Mouse (Mus musculus) heart, embryonic 13.5 days (tissue): Measurements from ENCODE around the gene Pfkfb4. TPM values are rescaled to one million over a fixed set of nuclear protein-coding genes. Genes with fewer than 3 reads are reported as not detected.

Source experiments
- ATAC-seq: fragments of 200-750 bp; cut with Nextera tagmentation; 2 replicates; pipeline ENCODE4 v1.8.0; 2017; ENCODE audit warnings: moderate TSS enrichment; ENCODE audit not compliant: insufficient number of reproducible peaks, low FRiP score, low TSS enrichment; ENCODE audit errors: extremely low read depth
- H3K27ac ChIP-seq: fragments of 300-500 bp; sonication (generic); replicated peaks from 2 replicates; pipeline ENCODE4 v1.5.1; 2015; ENCODE audit warnings: moderate library complexity, mild to moderate bottlenecking, inconsistent platforms
- H3K27me3 ChIP-seq: fragments of 300-500 bp; sonication (generic); replicated peaks from 2 replicates; pipeline ENCODE4 v1.6.1; 2015; ENCODE audit warnings: mild to moderate bottlenecking, inconsistent platforms
- H3K36me3 ChIP-seq: fragments of 300-500 bp; sonication (generic); 2 replicates; pipeline ENCODE4 v1.6.1; 2015; ENCODE audit warnings: mild to moderate bottlenecking, inconsistent platforms
- H3K4me1 ChIP-seq: fragments of 300-500 bp; sonication (generic); 2 replicates; pipeline ENCODE4 v1.6.1; 2015; ENCODE audit warnings: inconsistent platforms
- H3K4me2 ChIP-seq: fragments of 300-500 bp; sonication (generic); 2 replicates; pipeline ENCODE4 v1.6.1; 2015; ENCODE audit warnings: inconsistent platforms, mild to moderate bottlenecking, moderate library complexity
- H3K4me3 ChIP-seq: fragments of 300-500 bp; sonication (generic); 2 replicates; pipeline ENCODE4 v1.5.1; 2015; ENCODE audit warnings: moderate library complexity, mild to moderate bottlenecking, inconsistent platforms
- H3K9ac ChIP-seq: fragments of 300-500 bp; sonication (generic); 2 replicates; pipeline ENCODE4 v1.6.1; 2015; ENCODE audit warnings: inconsistent platforms, mild to moderate bottlenecking, moderate library complexity
- H3K9me3 ChIP-seq: fragments of 300-500 bp; sonication (generic); 2 replicates; pipeline ENCODE4 v1.6.1; 2016; ENCODE audit warnings: inconsistent platforms
- WGBS: fragments of 180-500 bp; shearing (Covaris S2); methylation state at CpG from one replicate; pipeline ENCODE4 v1.1.7; 2015; ENCODE audit warnings: mixed read lengths; 5-methylcytosine and 5-hydroxymethylcytosine counted together
- polyA plus RNA-seq: library from polyadenylated mRNA; unstranded; fragments of >200 nt; fragmentation: Nextera tagmentation; extraction: Ambion mirVana; gene quantifications from 2 replicates; pipeline ENCODE4 v1.2.1, GENCODE M21; 2015

Gene Pfkfb4
- polyA plus RNA-seq, 1 experiment from 2014 or later: 2.9 TPM

GRCm38 (mm10) chr9:108998287-108999166, 6.9 kb downstream of the Pfkfb4 start:
- H3K9ac ChIP-seq: no peak overlapping the region
- peaks cover 6% of the 10 kb centered on the region; the same call in 1 of the 2 replicates for H3K4me1 ChIP-seq
- no peaks in the 10 kb centered on the region for H3K36me3 ChIP-seq
- no peaks in the 10 kb centered on the region for H3K27me3 ChIP-seq
- 72% methylated on average over 19 of the region's 19 CpGs for WGBS
- H3K9me3 ChIP-seq: no peaks in the 10 kb centered on the region
- ATAC-seq: no peak
- H3K4me3 ChIP-seq: no peak overlapping the region
- no peak overlapping the region for H3K27ac ChIP-seq
- H3K4me2 ChIP-seq: no peak overlapping the region

GRCm38 (mm10) chr9:108999167-108999526, 7.6 kb downstream of the Pfkfb4 start:
- WGBS: 68% methylated on average over 4 of the region's 4 CpGs
- H3K4me1 ChIP-seq: peaks cover 6% of the 10 kb centered on the region; the same call in 1 of the 2 replicates
- no peak overlapping the region for H3K4me2 ChIP-seq
- ATAC-seq: no peak
- H3K27ac ChIP-seq: no peak overlapping the region
- H3K9ac ChIP-seq: no peak overlapping the region
- H3K4me3 ChIP-seq: no peak overlapping the region
- no peaks in the 10 kb centered on the region for H3K36me3 ChIP-seq
- no peaks in the 10 kb centered on the region for H3K27me3 ChIP-seq
- no peaks in the 10 kb centered on the region for H3K9me3 ChIP-seq

- WGBS: 10% methylated on average over 3 of the region's 3 CpGs
- Histone ChIP-seq H3K27ac (no peak overlapping the region), H3K9ac (no peak overlapping the region), H3K4me2 (no peak overlapping the region), H3K4me1 (peaks cover 4% of the 10 kb centered on the region; the same call in 1 of the 2 replicates), H3K4me3 (no peak overlapping the region), H3K9me3 (no peaks in the 10 kb centered on the region), H3K36me3 (no peaks in the 10 kb centered on the region), H3K27me3 (no peaks in the 10 kb centered on the region)
- no peak for ATAC-seq
Observed at GRCm38 (mm10) chr9:109000726-109001125, 9.1 kb downstream of the Pfkfb4 start.

GRCm38 (mm10) chr9:109003201-109003600, 11.6 kb downstream of the Pfkfb4 start:
- H3K9ac ChIP-seq: no peak overlapping the region
- no peaks in the 10 kb centered on the region for H3K27me3 ChIP-seq
- WGBS: 48% methylated on average over 2 of the region's 2 CpGs
- ATAC-seq: no peak
- H3K9me3 ChIP-seq: no peaks in the 10 kb centered on the region
- no peak overlapping the region for H3K27ac ChIP-seq
- no peak overlapping the region for H3K4me2 ChIP-seq
- H3K4me3 ChIP-seq: no peak overlapping the region
- no peaks in the 10 kb centered on the region for H3K36me3 ChIP-seq
- peaks cover 15% of the 10 kb centered on the region; the same call in 1 of the 2 replicates for H3K4me1 ChIP-seq

DNA sequence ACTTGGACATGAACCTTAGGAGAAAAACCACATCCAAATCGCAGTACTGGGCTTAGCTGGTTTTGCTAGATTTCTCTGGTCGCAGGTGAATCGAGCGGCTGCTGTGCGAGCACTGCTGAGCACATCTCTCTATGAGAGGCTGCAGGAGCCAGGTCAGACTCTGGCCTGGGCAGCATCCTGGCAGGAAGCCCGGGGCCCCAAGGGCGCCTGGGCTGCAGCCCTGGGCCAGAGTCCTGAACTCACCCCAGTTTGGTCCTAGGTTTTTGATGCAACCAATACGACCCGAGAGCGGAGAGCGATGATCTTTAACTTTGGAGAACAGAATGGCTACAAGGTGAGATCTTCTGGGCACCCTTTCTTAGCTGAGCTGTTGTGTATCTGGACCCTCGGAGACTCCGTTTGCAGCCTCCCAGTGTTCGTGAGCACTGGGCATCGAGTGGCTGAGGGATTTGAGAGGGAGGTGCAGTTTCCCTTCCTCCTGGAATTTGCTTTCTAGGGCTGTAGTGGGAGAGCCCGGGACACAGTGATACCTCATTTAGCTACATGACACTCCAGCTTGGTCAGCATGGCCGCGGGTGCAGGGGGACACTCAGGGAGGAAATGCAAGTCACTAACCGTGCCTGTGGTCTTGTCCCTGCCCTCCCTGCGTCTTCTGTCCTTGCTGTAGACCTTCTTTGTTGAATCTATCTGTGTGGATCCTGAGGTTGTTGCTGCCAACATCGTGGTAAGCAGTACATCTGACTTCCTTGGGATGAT, 15.6 kb downstream of the Pfkfb4 start:
- WGBS: 59% methylated on average over 21 of the region's 21 CpGs
- Histone ChIP-seq H3K27me3 (no peaks in the 10 kb centered on the region), H3K4me1 (peaks cover 28% of the 10 kb centered on the region), H3K27ac (no peak overlapping the region), H3K9ac (0 out of 2 replicates have a peak overlapping the region, but pooled peaks have one; percentile 5), H3K4me2 (no peak overlapping the region), H3K9me3 (no peaks in the 10 kb centered on the region), H3K4me3 (no peak overlapping the region), H3K36me3 (peaks cover 6% of the 10 kb centered on the region; the same call in 1 of the 2 replicates)
- ATAC-seq: no peak

DNA sequence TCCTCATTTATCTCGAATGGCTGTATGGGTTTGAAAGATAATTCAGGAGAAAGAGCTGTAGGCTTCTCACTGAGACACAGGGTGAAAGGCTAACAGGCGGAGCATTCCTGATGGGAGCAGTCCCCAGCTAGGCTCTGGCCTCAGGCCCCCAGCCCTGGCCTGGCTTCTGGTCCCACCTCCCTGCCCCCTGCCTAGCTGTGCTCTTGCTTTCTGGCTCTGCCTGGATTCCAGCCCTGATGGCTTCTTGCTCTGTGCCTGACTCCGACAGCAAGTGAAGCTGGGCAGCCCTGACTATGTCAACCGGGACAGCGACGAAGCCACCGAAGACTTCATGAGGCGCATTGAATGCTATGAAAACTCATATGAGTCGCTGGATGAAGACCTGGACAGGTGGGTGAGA, 16.5 kb downstream of the Pfkfb4 start:
- Histone ChIP-seq H3K9ac (no peak overlapping the region), H3K9me3 (no peaks in the 10 kb centered on the region), H3K27ac (no peak overlapping the region), H3K4me1 (peaks cover 28% of the 10 kb centered on the region), H3K4me2 (no peak overlapping the region), H3K4me3 (no peak overlapping the region), H3K36me3 (peaks cover 6% of the 10 kb centered on the region; the same call in 1 of the 2 replicates), H3K27me3 (no peaks in the 10 kb centered on the region)
- WGBS: 76% methylated on average over 9 of the region's 9 CpGs
- no peak for ATAC-seq

GRCm38 (mm10) chr9:109008994-109009635, 17.5 kb downstream of the Pfkfb4 start:
- Histone ChIP-seq H3K9me3 (no peaks in the 10 kb centered on the region), H3K4me3 (no peak overlapping the region), H3K9ac (0 out of 2 replicates have a peak overlapping the region, but pooled peaks have one; percentile 33), H3K36me3 (peaks cover 6% of the 10 kb centered on the region; the same call in 1 of the 2 replicates), H3K4me1 (peaks cover 28% of the 10 kb centered on the region), H3K27me3 (no peaks in the 10 kb centered on the region), H3K27ac (no peak overlapping the region), H3K4me2 (peak overlapping the region; percentile 53)
- no peak for ATAC-seq
- 58% methylated on average over 10 of the region's 10 CpGs for WGBS

GRCm38 (mm10) chr9:109009636-109010315, 18.2 kb downstream of the Pfkfb4 start:
- Histone ChIP-seq H3K27ac (no peak overlapping the region), H3K9me3 (no peaks in the 10 kb centered on the region), H3K27me3 (no peaks in the 10 kb centered on the region), H3K36me3 (peaks cover 6% of the 10 kb centered on the region; the same call in 1 of the 2 replicates), H3K9ac (peak overlapping the region; percentile 63; the same call in 1 of the 2 replicates), H3K4me3 (no peak overlapping the region), H3K4me2 (peak overlapping the region; percentile 53), H3K4me1 (peaks cover 28% of the 10 kb centered on the region)
- ATAC-seq: no peak
- 34% methylated on average over 17 of the region's 17 CpGs for WGBS

GRCm38 (mm10) chr9:109010316-109010690, 18.7 kb downstream of the Pfkfb4 start:
- Histone ChIP-seq H3K9ac (no peak overlapping the region), H3K4me1 (peaks cover 30% of the 10 kb centered on the region), H3K4me2 (no peak overlapping the region; the same call in 1 of the 2 replicates), H3K36me3 (peaks cover 6% of the 10 kb centered on the region; the same call in 1 of the 2 replicates), H3K27me3 (no peaks in the 10 kb centered on the region), H3K4me3 (no peak overlapping the region), H3K9me3 (no peaks in the 10 kb centered on the region), H3K27ac (no peak overlapping the region)
- 66% methylated on average over 14 of the region's 14 CpGs for WGBS
- no peak for ATAC-seq

GRCm38 (mm10) chr9:109015397-109015796, 23.8 kb downstream of the Pfkfb4 start:
- Histone ChIP-seq H3K9ac (no peak overlapping the region), H3K27ac (no peak overlapping the region), H3K4me3 (no peak overlapping the region), H3K9me3 (no peaks in the 10 kb centered on the region), H3K27me3 (no peaks in the 10 kb centered on the region), H3K36me3 (peaks cover 6% of the 10 kb centered on the region; the same call in 1 of the 2 replicates), H3K4me2 (no peak overlapping the region), H3K4me1 (peaks cover 7% of the 10 kb centered on the region; the same call in 1 of the 2 replicates)
- WGBS: 41% methylated on average over 8 of the region's 8 CpGs
- ATAC-seq: no peak
